Mouse (Mus musculus): Measurements from ENCODE around the gene Aldh16a1.

DNA sequence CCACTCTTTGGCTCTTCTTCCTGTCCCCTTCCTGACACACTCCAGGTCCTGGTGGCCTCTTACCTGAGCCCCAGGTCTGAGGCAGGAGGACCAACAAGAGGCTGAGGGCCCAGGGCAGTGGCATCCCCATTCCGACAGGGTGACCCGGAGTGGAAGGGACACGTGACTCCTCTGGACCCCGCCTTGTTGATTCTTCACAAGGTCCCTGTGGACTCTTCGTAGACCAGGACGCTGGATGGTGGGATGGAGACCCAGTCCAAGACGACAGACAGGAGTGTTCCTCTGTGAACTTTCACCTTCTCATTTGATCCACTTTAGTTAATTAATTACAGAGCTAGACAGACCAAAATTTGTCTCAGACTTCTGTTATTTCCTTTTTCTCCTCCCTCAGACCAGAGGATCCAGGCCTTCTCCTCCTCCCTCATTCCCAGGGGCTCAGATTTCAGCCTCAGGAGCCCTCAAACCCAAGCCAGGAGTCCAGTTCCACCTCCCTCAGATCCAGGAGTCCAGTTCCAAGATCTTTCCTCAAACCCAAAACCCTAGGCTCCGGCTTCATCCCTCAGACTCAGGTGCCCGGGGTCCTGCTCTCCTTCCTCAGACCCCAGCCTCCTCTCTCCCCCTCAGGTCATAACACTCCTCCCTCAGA lies 51.3 kb downstream of the Aldh16a1 start:
- TF ChIP-seq CTCF (IDR thresholded peaks at IDR 0.05; ENCODE audit: insufficient read depth, low read depth, low read length) (no peak), POLR2A (IDR thresholded peaks at IDR 0.05; ENCODE audit: insufficient read depth, low read depth, low read length) (no peak)
